Mouse (Mus musculus) liver, adult 2 months (tissue): ENCODE measurements around the gene Dera. TPM values are rescaled to one million over a fixed set of nuclear protein-coding genes. Genes with fewer than 3 reads are reported as not detected.

ENCODE experiments used
- DNase-seq: peaks from one replicate; pipeline ENCODE4 v3.0.0-alpha.2; 2011; ENCODE audit warnings: low read depth, low spot score; ENCODE audit errors: extremely low read depth
- H3K27ac ChIP-seq: fragments of 200-500 bp; replicated peaks from 2 replicates; pipeline ENCODE4 v1.5.1; 2012; ENCODE audit warnings: low read depth, mild to moderate bottlenecking, control low read depth, inconsistent platforms, low read length; ENCODE audit not compliant: insufficient read depth
- H3K27me3 ChIP-seq: fragments of 200-500 bp; 2 replicates; pipeline ENCODE4 v1.6.1; 2012; ENCODE audit warnings: mild to moderate bottlenecking, moderate library complexity, low read length, inconsistent platforms; ENCODE audit not compliant: control insufficient read depth, insufficient read depth
- H3K36me3 ChIP-seq: fragments of 200-500 bp; 2 replicates; pipeline ENCODE4 v1.6.1; 2012; ENCODE audit warnings: low read length, inconsistent platforms; ENCODE audit not compliant: control insufficient read depth, insufficient read depth
- H3K4me1 ChIP-seq: fragments of 200-500 bp; 2 replicates; pipeline ENCODE4 v1.6.1; 2011; ENCODE audit warnings: low read length; ENCODE audit not compliant: control insufficient read depth, insufficient read depth
- H3K4me3 ChIP-seq: fragments of 200-500 bp; 2 replicates; pipeline ENCODE4 v1.5.1; 2011; ENCODE audit warnings: low read depth, mild to moderate bottlenecking, control low read depth, low read length, moderate library complexity; ENCODE audit not compliant: insufficient read depth
- H3K79me2 ChIP-seq: fragments of 200-500 bp; 2 replicates; pipeline ENCODE4 v1.6.1; 2012; ENCODE audit warnings: inconsistent platforms, mild to moderate bottlenecking, low read length, moderate library complexity; ENCODE audit not compliant: control insufficient read depth, insufficient read depth
- H3K9ac ChIP-seq: fragments of 200-500 bp; 2 replicates; pipeline ENCODE4 v1.6.1; 2012; ENCODE audit warnings: low read depth, mild to moderate bottlenecking, control low read depth, inconsistent platforms, low read length
- CTCF ChIP-seq: fragments of 200-500 bp; IDR thresholded peaks from 2 replicates; pipeline ENCODE4 v1.5.1; 2011; ENCODE audit warnings: low read depth, low read length, control low read depth
- POLR2A ChIP-seq: fragments of 200-500 bp; IDR thresholded peaks from 2 replicates; pipeline ENCODE4 v1.6.1; 2011; ENCODE audit warnings: low read length, control low read depth; ENCODE audit not compliant: insufficient read depth; ENCODE audit errors: extremely low read depth
- WGBS: fragments of 180-500 bp; shearing (Covaris S2); methylation state at CpG from one replicate; pipeline ENCODE4 v1.1.7; 2018; 5-methylcytosine and 5-hydroxymethylcytosine counted together
- polyA plus RNA-seq: library from polyadenylated mRNA; depleted of rRNA; stranded (reverse); fragments of >200 nt; gene quantifications from 2 replicates; pipeline ENCODE4 v1.2.3, GENCODE M21; 2012
- total RNA-seq: library from RNA; depleted of rRNA; stranded (reverse); fragments of >200 nt; gene quantifications from 2 replicates; pipeline ENCODE4 v1.2.3, GENCODE M21; 2014

Dera gene
- total and polyA plus RNA-seq, 2 experiments = 42.8 to 103 TPM

DNA sequence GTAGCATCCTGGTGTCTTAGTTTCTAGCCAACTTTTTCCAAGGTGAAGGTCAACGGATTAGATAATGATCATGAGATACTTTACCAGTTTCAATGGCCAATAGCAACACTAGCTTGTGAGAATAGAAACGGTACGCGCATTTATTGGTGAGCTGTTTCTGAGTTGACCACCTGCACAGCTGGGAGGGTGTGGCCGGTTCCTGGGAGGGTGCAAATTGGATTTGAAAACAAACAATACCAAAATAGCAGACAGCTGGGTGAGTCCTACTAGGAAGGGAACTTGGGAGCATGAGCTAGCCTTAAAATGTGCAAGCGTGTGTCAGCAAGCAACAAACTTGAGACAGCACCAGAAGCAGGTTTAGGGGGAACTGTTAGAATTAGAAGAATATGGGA lies 19.3 kb downstream of the Dera start:
- TF ChIP-seq CTCF (no peak), POLR2A (no peak)
- Histone ChIP-seq H3K4me1 (peaks cover 2% of the 10 kb centered on the region; the same call in 1 of the 2 replicates), H3K4me3 (no peak overlapping the region), H3K36me3 (0 out of 2 replicates have a peak, but pooled peaks cover 2% of the 10 kb centered on the region), H3K27me3 (no peaks in the 10 kb centered on the region), H3K9ac (no peak overlapping the region), H3K79me2 (peaks cover 12% of the 10 kb centered on the region; the same call in 1 of the 2 replicates), H3K27ac (no peak overlapping the region)
- 73% methylated on average over 6 of the region's 6 CpGs for WGBS
- peak; percentile 44 for DNase-seq

DNA sequence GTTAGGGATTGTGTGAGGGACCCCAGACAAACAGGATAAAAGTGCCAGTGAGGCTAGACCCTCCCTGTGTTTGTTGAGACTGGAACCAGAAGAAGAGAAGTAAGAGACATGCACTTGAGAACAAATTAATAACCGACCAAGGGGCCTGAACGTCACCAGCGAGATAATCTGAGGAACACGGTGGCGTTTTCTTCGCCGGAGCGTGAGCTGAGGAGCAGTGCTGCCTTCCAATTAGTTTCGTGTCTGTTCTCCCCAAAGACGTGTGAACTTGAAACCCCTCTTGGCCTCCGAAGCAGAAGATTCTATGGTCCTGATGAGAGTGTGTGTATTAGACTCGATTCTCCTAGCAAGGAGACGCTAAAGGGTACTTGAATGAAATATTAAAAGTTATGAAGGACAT lies 19.8 kb downstream of the Dera start:
- WGBS = 97% methylated on average over 13 of the region's 13 CpGs
- no peak for DNase-seq
- no peak overlapping the region for H3K27ac ChIP-seq
- peaks cover 2% of the 10 kb centered on the region; the same call in 1 of the 2 replicates for H3K36me3 ChIP-seq
- TF ChIP-seq POLR2A (no peak), CTCF (no peak)
- no peak overlapping the region for H3K9ac ChIP-seq
- peaks cover 2% of the 10 kb centered on the region; the same call in 1 of the 2 replicates for H3K4me1 ChIP-seq
- H3K27me3 ChIP-seq = no peaks in the 10 kb centered on the region
- peaks cover 12% of the 10 kb centered on the region; the same call in 1 of the 2 replicates for H3K79me2 ChIP-seq
- no peak overlapping the region for H3K4me3 ChIP-seq

DNA sequence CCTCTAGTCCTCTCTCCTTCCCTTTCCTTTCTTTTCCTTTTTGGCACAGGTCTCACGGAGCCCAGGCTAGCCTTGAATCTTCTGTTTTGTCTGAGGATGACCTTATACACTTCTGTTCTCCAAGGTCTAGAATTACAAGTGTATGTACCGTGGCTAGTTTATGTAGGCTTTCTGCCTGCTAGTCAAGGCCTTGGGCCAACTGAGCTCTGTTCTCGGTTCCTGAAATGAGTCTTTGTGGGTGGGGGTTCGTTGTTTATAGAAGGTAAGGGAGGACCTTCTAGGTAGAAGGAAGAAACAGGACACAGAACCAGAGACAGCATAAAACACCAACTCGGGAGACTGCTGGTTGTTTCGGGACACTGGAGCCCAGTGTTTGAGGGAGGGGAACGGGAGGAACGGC lies 20.8 kb downstream of the Dera start:
- Histone ChIP-seq H3K4me1 (peaks cover 2% of the 10 kb centered on the region; the same call in 1 of the 2 replicates), H3K27ac (no peak overlapping the region), H3K36me3 (peaks cover 7% of the 10 kb centered on the region; the same call in 1 of the 2 replicates), H3K4me3 (no peak overlapping the region), H3K79me2 (peaks cover 12% of the 10 kb centered on the region; the same call in 1 of the 2 replicates), H3K9ac (no peak overlapping the region), H3K27me3 (no peaks in the 10 kb centered on the region)
- TF ChIP-seq CTCF (no peak), POLR2A (no peak)
- 89% methylated on average over 8 of the region's 8 CpGs for WGBS
- DNase-seq = no peak

DNA sequence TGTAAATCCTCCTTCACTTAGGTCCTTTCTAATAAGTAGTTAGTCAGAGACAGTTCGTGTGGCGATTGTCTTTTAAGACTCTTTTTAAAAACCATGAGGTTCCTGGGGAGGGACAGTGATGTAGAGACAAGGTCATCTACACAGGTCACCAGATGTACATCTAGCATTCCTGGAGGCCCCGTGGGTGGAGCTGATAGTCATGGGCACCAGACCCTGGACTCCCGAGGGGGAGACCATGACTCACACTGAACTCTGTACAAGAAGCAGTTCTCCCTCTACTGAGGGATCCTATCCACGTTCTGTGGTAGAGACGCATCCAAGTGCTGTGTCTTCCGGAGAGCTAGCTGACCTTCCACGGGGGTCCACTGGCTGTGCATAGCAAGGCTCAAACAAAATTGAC lies 22.6 kb downstream of the Dera start:
- Histone ChIP-seq H3K4me3 (no peak overlapping the region), H3K4me1 (peaks cover 2% of the 10 kb centered on the region; the same call in 1 of the 2 replicates), H3K27ac (no peak overlapping the region), H3K9ac (no peak overlapping the region), H3K27me3 (no peaks in the 10 kb centered on the region), H3K36me3 (peaks cover 14% of the 10 kb centered on the region; the same call in 1 of the 2 replicates), H3K79me2 (peaks cover 9% of the 10 kb centered on the region; the same call in 1 of the 2 replicates)
- WGBS = 81% methylated on average over 8 of the region's 8 CpGs
- no peak for DNase-seq
- no peak for TF ChIP-seq POLR2A

DNA sequence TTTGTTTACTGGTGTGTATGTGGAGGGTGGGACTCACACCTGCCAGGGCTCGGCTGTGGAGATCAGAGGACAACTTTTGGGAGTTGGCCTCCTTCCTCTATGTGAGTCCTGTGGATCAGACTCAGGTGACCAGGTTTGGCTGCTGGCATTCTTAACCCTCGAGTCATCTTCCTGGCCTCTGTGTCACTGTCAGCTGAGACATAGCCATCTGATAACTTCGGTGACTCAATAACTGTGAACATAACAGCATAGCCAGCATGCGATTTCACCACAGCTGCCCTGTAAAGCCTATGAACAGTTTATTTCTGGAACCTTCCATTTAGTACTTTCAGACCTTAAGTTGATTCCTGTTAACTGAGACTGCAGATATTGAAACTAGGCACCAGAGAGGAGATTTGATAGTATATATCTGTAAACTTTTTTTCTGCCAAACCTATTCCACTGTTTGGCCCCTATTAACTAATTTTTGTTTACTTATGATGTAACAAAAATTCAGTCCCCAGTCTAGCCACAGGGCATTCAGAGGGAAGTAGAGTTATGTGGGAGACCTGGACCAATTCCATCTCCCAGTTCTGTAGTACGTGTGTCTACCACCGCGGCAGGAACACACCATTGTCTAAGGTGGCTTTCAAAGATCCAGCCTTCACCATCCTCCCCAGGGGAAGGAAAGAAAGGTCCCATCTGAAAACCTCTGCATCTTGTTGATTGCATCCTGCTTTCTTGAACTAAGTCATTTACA lies 29.7 kb downstream of the Dera start:
- Histone ChIP-seq H3K9ac (no peak overlapping the region), H3K79me2 (no peaks in the 10 kb centered on the region), H3K36me3 (peaks cover 21% of the 10 kb centered on the region; the same call in 1 of the 2 replicates), H3K27ac (no peak overlapping the region), H3K4me3 (no peak overlapping the region), H3K27me3 (no peaks in the 10 kb centered on the region), H3K4me1 (peaks cover 4% of the 10 kb centered on the region; the same call in 1 of the 2 replicates)
- TF ChIP-seq POLR2A (no peak), CTCF (no peak)
- peak; percentile 87 for DNase-seq
- WGBS = 18% methylated on average over 7 of the region's 7 CpGs
